Mouse (Mus musculus) mammary gland, adult 2 months (tissue): Measurements from ENCODE around the gene Gm9944. TPM values are rescaled to one million over a fixed set of nuclear protein-coding genes. Genes with fewer than 3 reads are reported as not detected.

Experiments used
- polyA plus RNA-seq: library from polyadenylated mRNA; depleted of rRNA; stranded (reverse); fragments of >200 nt; gene quantifications from 2 replicates; pipeline ENCODE4 v1.2.3, GENCODE M21; 2012; ENCODE audit warnings: low replicate concordance; rRNA removed

Gm9944 gene
- polyA plus RNA-seq: not detected in 2 replicates

DNA sequence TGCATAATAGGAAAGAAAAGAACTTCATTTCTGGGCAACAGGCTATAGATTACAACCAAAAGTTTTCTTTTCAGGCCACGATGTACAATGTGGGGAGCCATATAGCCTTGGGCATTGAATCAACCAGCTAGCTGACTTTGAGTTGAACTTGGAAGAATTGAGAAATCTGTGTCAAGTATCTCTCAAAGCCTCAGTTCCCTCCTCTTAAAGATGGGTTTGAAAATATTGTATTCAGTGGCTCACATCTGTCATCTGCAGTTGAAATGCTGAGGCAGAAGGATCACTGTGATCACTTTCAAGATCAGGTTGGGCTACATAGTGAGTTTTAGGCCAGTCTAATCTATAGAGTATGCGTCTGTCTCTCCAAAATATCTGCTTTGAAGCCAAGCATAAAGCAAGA lies at the start of gene Gm9944:
Gm9944 (minus strand) TSS at position 101 of the 400 bp plus-strand sequence.

DNA sequence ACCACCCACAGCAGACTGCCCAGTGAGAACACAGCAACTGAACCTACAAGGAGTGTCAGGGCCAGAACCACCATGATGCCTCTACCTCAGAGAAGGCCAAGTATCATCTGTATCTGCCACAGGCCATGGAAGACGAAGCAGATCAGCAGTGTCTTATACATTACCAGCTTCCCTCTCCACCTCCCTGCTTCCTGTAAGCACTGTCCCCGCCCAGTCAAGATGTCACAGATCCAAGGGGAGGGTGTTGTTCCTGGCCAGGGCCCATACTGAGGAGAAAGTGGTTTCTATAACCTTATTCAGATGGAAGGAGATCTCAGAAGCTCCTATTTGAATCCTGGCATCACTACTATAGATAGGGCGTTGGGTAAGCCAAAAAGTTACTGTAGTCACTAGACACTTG lies 10.5 kb upstream of the Gm9944 start, which contains the start of gene Aadacl3:
Aadacl3 (minus strand) TSS at position 101 of the 400 bp plus-strand sequence.

DNA sequence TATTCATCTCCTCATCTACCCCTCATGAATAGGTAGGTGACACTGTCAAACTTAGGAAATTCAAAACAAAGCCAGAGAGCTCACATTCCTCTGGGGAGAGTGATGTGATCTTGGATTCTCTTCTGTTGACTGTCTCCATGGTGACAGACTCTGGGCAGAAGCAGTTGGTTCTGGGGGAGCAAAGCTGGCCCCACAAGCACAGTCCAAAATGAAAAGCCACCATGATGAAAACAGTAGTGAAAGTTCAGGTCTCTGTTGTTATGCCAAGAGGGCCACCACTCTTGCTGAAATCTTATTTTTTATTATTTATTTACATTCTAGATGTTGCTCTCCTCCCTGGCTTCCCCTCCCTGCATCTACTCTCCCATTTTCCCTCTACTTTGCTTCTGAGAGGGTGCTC lies 14.4 kb downstream of the Gm9944 start, which contains the start of gene 1700012P22Rik:
1700012P22Rik (minus strand) TSS at position 101 of the 400 bp plus-strand sequence.

DNA sequence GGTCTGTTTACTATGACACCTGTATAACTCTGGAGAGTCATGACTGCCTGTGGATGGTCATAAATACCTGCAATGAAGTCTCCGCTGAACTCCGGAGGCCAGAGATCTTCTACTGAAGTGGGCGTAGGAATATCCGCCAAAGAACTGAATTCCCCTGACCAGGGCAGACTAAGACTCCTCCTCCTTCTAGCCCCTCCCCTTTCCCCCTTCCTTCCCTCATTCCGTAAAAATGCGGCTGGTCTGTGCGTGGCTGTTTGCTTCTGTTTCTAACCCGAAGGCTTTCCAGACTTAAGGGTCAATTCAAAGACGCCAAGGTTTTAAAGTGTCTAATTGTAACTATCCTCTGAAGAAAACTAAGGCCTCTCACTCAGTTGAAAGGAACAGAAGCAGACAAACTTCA lies 44.8 kb downstream of the Gm9944 start, which contains the start of gene Pramef12:
Pramef12 (minus strand) TSS at position 175 of the 400 bp plus-strand sequence.

Other genes starting within 250 kb of the Gm9944 start
- not detected in 2 replicates for gene C87977, start 240.0 kb downstream of the Gm9944 start, polyA plus RNA-seq
- not detected in 2 replicates for gene Pramel5, start 172.8 kb downstream of the Gm9944 start, polyA plus RNA-seq
- not detected in 2 replicates for gene Gm13128, start 123.1 kb downstream of the Gm9944 start, polyA plus RNA-seq
- not detected in 2 replicates for gene Gm13119, start 95.4 kb downstream of the Gm9944 start, polyA plus RNA-seq
- gene Pramef20, start 75.4 kb downstream of the Gm9944 start, polyA plus RNA-seq: not detected in 2 replicates
- gene Pramef12, start 44.9 kb downstream of the Gm9944 start, polyA plus RNA-seq: 0.26 TPM in 1 of 2 replicates, not detected in the other
- not detected in 2 replicates for gene 1700012P22Rik, start 14.5 kb downstream of the Gm9944 start, polyA plus RNA-seq
- gene Aadacl3, start 10.4 kb upstream of the Gm9944 start, polyA plus RNA-seq: 0.04 TPM in 1 of 2 replicates, not detected in the other
- not detected in 2 replicates for gene 9430007A20Rik, start 66.5 kb upstream of the Gm9944 start, polyA plus RNA-seq
- gene Gm13124, start 111.8 kb upstream of the Gm9944 start, polyA plus RNA-seq: not detected in 2 replicates
- 0.65 TPM in 1 of 2 replicates, not detected in the other for gene Aadacl4, start 160.4 kb upstream of the Gm9944 start, polyA plus RNA-seq
- gene Gm436, start 233.1 kb upstream of the Gm9944 start, polyA plus RNA-seq: 1.1 TPM in 1 of 2 replicates, not detected in the other